Mouse (Mus musculus): Measurements from ENCODE around the gene She. TPM values are rescaled to one million over a fixed set of nuclear protein-coding genes. Genes with fewer than 3 reads are reported as not detected.

The She gene
- total and polyA plus RNA-seq, 3 experiments = not detected

GRCm38 (mm10) chr3:89875781-89876180, 44.6 kb downstream of the She start:
- H3K4me1 ChIP-seq (ENCODE audit: insufficient read depth, low read depth, low read length) = no peaks in the 10 kb centered on the region
- TF ChIP-seq CTCF (IDR thresholded peaks at IDR 0.05; ENCODE audit: low read depth, low read length) (no peak), GATA1 (IDR thresholded peaks at IDR 0.05; ENCODE audit: borderline replicate concordance, low read length) (no peak), GATA2 (IDR thresholded peaks at IDR 0.05; ENCODE audit: borderline replicate concordance, low read depth, low read length) (no peak), TAL1 (conservative IDR thresholded peaks at IDR 0.05; ENCODE audit: low read depth, low read length) (no peak), POLR2AphosphoS5 (IDR thresholded peaks at IDR 0.05; ENCODE audit: insufficient replicate concordance, low read depth, low read length) (no peak)
- H3K4me3 ChIP-seq (ENCODE audit: low read depth, low read length) = no peak overlapping the region
- no peaks in the 10 kb centered on the region for H3K9me3 ChIP-seq (replicated peaks)
- ATAC-seq (ENCODE audit: extremely low read depth, insufficient number of reproducible peaks, low FRiP score, poor library complexity, severe bottlenecking) (no peak), DNase-seq (ENCODE audit: low spot score) (no peak)
- H3K36me3 ChIP-seq (replicated peaks) = no peaks in the 10 kb centered on the region
- peaks cover 11% of the 10 kb centered on the region for H3K27me3 ChIP-seq (ENCODE audit: insufficient read depth, low read length)

GRCm38 (mm10) chr3:89876469-89876868, 45.3 kb downstream of the She start:
- H3K4me1 ChIP-seq (ENCODE audit: insufficient read depth, low read depth, low read length) = no peaks in the 10 kb centered on the region
- DNase-seq (ENCODE audit: low spot score) (no peak), ATAC-seq (ENCODE audit: extremely low read depth, insufficient number of reproducible peaks, low FRiP score, poor library complexity, severe bottlenecking) (no peak)
- no peak for TF ChIP-seq CTCF (IDR thresholded peaks at IDR 0.05; ENCODE audit: low read depth, low read length)
- TF ChIP-seq GATA1 (IDR thresholded peaks at IDR 0.05; ENCODE audit: borderline replicate concordance, low read length) = no peak
- TF ChIP-seq GATA2 (IDR thresholded peaks at IDR 0.05; ENCODE audit: borderline replicate concordance, low read depth, low read length) = no peak
- no peak for TF ChIP-seq TAL1 (conservative IDR thresholded peaks at IDR 0.05; ENCODE audit: low read depth, low read length)
- TF ChIP-seq POLR2AphosphoS5 (IDR thresholded peaks at IDR 0.05; ENCODE audit: insufficient replicate concordance, low read depth, low read length) = no peak
- no peak overlapping the region for H3K4me3 ChIP-seq (ENCODE audit: low read depth, low read length)
- no peaks in the 10 kb centered on the region for H3K9me3 ChIP-seq (replicated peaks)
- H3K36me3 ChIP-seq (replicated peaks) = no peaks in the 10 kb centered on the region
- peaks cover 10% of the 10 kb centered on the region for H3K27me3 ChIP-seq (ENCODE audit: insufficient read depth, low read length)

GRCm38 (mm10) chr3:89877129-89877528, 46.0 kb downstream of the She start:
- TF ChIP-seq GATA2 (IDR thresholded peaks at IDR 0.05; ENCODE audit: borderline replicate concordance, low read depth, low read length) = no peak
- no peak for TF ChIP-seq CTCF (IDR thresholded peaks at IDR 0.05; ENCODE audit: low read depth, low read length)
- TF ChIP-seq POLR2AphosphoS5 (IDR thresholded peaks at IDR 0.05; ENCODE audit: insufficient replicate concordance, low read depth, low read length) = no peak
- no peak for TF ChIP-seq GATA1 (IDR thresholded peaks at IDR 0.05; ENCODE audit: borderline replicate concordance, low read length)
- TF ChIP-seq TAL1 (conservative IDR thresholded peaks at IDR 0.05; ENCODE audit: low read depth, low read length) = no peak
- no peak overlapping the region for H3K4me3 ChIP-seq (ENCODE audit: low read depth, low read length)
- no peaks in the 10 kb centered on the region for H3K9me3 ChIP-seq (replicated peaks)
- H3K27me3 ChIP-seq (ENCODE audit: insufficient read depth, low read length) = peaks cover 8% of the 10 kb centered on the region
- DNase-seq (ENCODE audit: low spot score) (no peak), ATAC-seq (ENCODE audit: extremely low read depth, insufficient number of reproducible peaks, low FRiP score, poor library complexity, severe bottlenecking) (no peak)
- H3K36me3 ChIP-seq (replicated peaks) = no peaks in the 10 kb centered on the region
- H3K4me1 ChIP-seq (ENCODE audit: insufficient read depth, low read depth, low read length) = no peaks in the 10 kb centered on the region

- Histone ChIP-seq H3K27me3 (ENCODE audit: insufficient read depth, low read length) (peaks cover 6% of the 10 kb centered on the region), H3K4me3 (ENCODE audit: low read depth, low read length) (no peak overlapping the region), H3K9me3 (replicated peaks) (no peaks in the 10 kb centered on the region), H3K36me3 (replicated peaks) (no peaks in the 10 kb centered on the region), H3K4me1 (ENCODE audit: insufficient read depth, low read depth, low read length) (no peaks in the 10 kb centered on the region)
- TF ChIP-seq CTCF (IDR thresholded peaks at IDR 0.05; ENCODE audit: low read depth, low read length) = no peak
- ATAC-seq (ENCODE audit: extremely low read depth, insufficient number of reproducible peaks, low FRiP score, poor library complexity, severe bottlenecking) = no peak
- DNase-seq (ENCODE audit: low spot score) = no peak
Observed at GRCm38 (mm10) chr3:89878456-89878855, 47.3 kb downstream of the She start.

GRCm38 (mm10) chr3:89879326-89879725, 48.2 kb downstream of the She start:
- Histone ChIP-seq H3K4me1 (ENCODE audit: insufficient read depth, low read depth, low read length) (no peaks in the 10 kb centered on the region), H3K4me3 (ENCODE audit: low read depth, low read length) (no peak overlapping the region), H3K9me3 (replicated peaks) (no peaks in the 10 kb centered on the region), H3K27me3 (ENCODE audit: insufficient read depth, low read length) (peaks cover 9% of the 10 kb centered on the region), H3K36me3 (replicated peaks) (no peaks in the 10 kb centered on the region)
- TF ChIP-seq CTCF (IDR thresholded peaks at IDR 0.05; ENCODE audit: low read depth, low read length) (no peak), POLR2AphosphoS5 (IDR thresholded peaks at IDR 0.05; ENCODE audit: insufficient replicate concordance, low read depth, low read length) (no peak), GATA2 (IDR thresholded peaks at IDR 0.05; ENCODE audit: borderline replicate concordance, low read depth, low read length) (no peak), GATA1 (IDR thresholded peaks at IDR 0.05; ENCODE audit: borderline replicate concordance, low read length) (no peak), TAL1 (conservative IDR thresholded peaks at IDR 0.05; ENCODE audit: low read depth, low read length) (no peak)
- DNase-seq (ENCODE audit: low spot score) = no peak
- no peak for ATAC-seq (ENCODE audit: extremely low read depth, insufficient number of reproducible peaks, low FRiP score, poor library complexity, severe bottlenecking)

DNA sequence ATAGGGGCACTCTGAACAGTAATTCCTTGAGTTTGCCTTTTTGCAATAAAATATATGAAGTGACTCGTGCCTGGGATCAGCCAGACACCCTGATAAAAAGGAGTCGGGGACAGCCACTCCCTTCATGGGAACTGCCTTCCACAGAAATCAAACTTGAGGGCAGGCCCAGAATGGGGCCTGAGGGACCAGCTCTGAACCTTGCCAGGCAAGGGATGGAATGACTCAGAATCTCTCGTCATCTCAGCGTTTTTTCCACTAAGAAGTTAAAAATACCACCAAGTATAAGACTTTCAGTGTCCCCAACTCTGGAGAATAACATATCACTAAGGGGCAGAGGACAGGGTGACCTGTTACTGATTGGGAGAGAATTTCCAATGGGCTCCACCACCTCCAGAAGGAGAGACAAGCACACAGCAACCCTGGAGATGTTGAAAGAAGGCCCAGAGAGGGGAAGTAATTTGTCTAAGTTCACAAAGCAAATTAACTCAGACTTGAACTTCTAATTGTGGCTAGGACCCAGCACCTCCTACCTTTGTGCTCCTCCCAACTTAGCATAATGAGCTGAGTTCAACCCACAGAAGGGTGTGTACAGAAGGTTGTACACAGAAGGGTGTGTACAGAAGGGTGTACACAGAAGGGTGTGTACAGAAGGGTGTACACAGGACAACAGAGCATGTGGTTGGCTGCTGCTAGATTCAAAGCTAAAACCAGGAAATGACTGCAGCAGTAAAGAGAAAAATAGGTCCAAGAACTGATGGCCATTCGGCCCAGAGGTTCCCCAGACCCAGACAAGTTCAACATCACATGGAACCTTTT, 49.1 kb downstream of the She start:
- Histone ChIP-seq H3K9me3 (replicated peaks) (no peaks in the 10 kb centered on the region), H3K4me1 (ENCODE audit: insufficient read depth, low read depth, low read length) (no peaks in the 10 kb centered on the region), H3K36me3 (replicated peaks) (no peaks in the 10 kb centered on the region), H3K27me3 (ENCODE audit: insufficient read depth, low read length) (peaks cover 9% of the 10 kb centered on the region), H3K4me3 (ENCODE audit: low read depth, low read length) (no peak overlapping the region)
- no peak for TF ChIP-seq POLR2AphosphoS5 (IDR thresholded peaks at IDR 0.05; ENCODE audit: insufficient replicate concordance, low read depth, low read length)
- no peak for TF ChIP-seq TAL1 (conservative IDR thresholded peaks at IDR 0.05; ENCODE audit: low read depth, low read length)
- no peak for TF ChIP-seq CTCF (IDR thresholded peaks at IDR 0.05; ENCODE audit: low read depth, low read length)
- TF ChIP-seq GATA1 (IDR thresholded peaks at IDR 0.05; ENCODE audit: borderline replicate concordance, low read length) = no peak
- no peak for TF ChIP-seq GATA2 (IDR thresholded peaks at IDR 0.05; ENCODE audit: borderline replicate concordance, low read depth, low read length)
- ATAC-seq (ENCODE audit: extremely low read depth, insufficient number of reproducible peaks, low FRiP score, poor library complexity, severe bottlenecking) (no peak), DNase-seq (ENCODE audit: low spot score) (no peak)

Data from G1E (cell line).